Mouse (Mus musculus) hindbrain, postnatal 0 days (tissue): ENCODE measurements around the gene Gm7138. TPM values are rescaled to one million over a fixed set of nuclear protein-coding genes. Genes with fewer than 3 reads are reported as not detected.
"Not testable (repeated sequence)": the region's sequence is repeated elsewhere in the genome, so short reads cannot be mapped to it uniquely, and the experiment has no call there.

Experiments used
- ATAC-seq: fragments of 200-750 bp; cut with Nextera tagmentation; 2 replicates; pipeline ENCODE4 v1.8.0; 2017; ENCODE audit warnings: mild to moderate bottlenecking, moderate TSS enrichment, moderate library complexity
- DNase-seq: peaks from one replicate; pipeline ENCODE4 v3.0.0-alpha.2; 2015; ENCODE audit warnings: low spot score
- H3K27ac ChIP-seq: fragments of 300-500 bp; sonication (generic); 2 replicates; pipeline ENCODE4 v1.5.1; 2014; ENCODE audit warnings: mild to moderate bottlenecking
- H3K27me3 ChIP-seq: fragments of 300-500 bp; sonication (generic); 2 replicates; pipeline ENCODE4 v1.6.1; 2014; ENCODE audit warnings: low read length, mixed read lengths; ENCODE audit not compliant: insufficient read depth
- H3K36me3 ChIP-seq: fragments of 300-500 bp; sonication (generic); 2 replicates; pipeline ENCODE4 v1.6.1; 2014; ENCODE audit warnings: low read length, mixed read lengths; ENCODE audit not compliant: insufficient read depth
- H3K4me1 ChIP-seq: fragments of 300-500 bp; sonication (generic); 2 replicates; pipeline ENCODE4 v1.6.1; 2014; ENCODE audit warnings: antibody characterized with exemption, low read length, mixed read lengths; ENCODE audit not compliant: insufficient read depth
- H3K4me2 ChIP-seq: fragments of 300-500 bp; sonication (generic); 2 replicates; pipeline ENCODE4 v1.6.1; 2014; ENCODE audit warnings: low read depth, mild to moderate bottlenecking, low read length, moderate library complexity, mixed read lengths
- H3K4me3 ChIP-seq: fragments of 300-500 bp; sonication (generic); 2 replicates; pipeline ENCODE4 v1.5.1; 2014; ENCODE audit warnings: low read length
- H3K9ac ChIP-seq: fragments of 300-500 bp; sonication (generic); replicated peaks from 2 replicates; pipeline ENCODE4 v1.6.1; 2014; ENCODE audit warnings: mild to moderate bottlenecking, low read length, moderate library complexity, mixed read lengths
- H3K9me3 ChIP-seq: fragments of 300-500 bp; sonication (generic); 2 replicates; pipeline ENCODE4 v1.6.1; 2016; ENCODE audit warnings: low read length, mixed read lengths
- CTCF ChIP-seq: IDR thresholded peaks from 2 replicates; pipeline ENCODE4 v1.5.1; 2016; ENCODE audit warnings: antibody characterized with exemption, control low read depth, low read depth
- WGBS: fragments of 180-500 bp; shearing (Covaris S2); extraction: QIAGEN DNeasy Blood & Tissue Kit; methylation state at CpG from one replicate; pipeline ENCODE4 v1.1.7; 2014; 5-methylcytosine and 5-hydroxymethylcytosine counted together
- polyA plus RNA-seq: library from polyadenylated mRNA; unstranded; fragments of >200 nt; fragmentation: Nextera tagmentation; extraction: Ambion mirVana; gene quantifications from 2 replicates; pipeline ENCODE4 v1.2.1, GENCODE M21; 2015
- total RNA-seq: library from RNA; depleted of rRNA; stranded (reverse); fragments of >200 nt; gene quantifications from 2 replicates; pipeline ENCODE4 v1.2.3, GENCODE M21; 2014

Gene Gm7138
- total and polyA plus RNA-seq, 2 experiments from 2014 or later, result not detected

- H3K4me1 ChIP-seq, DNase-seq, ATAC-seq, H3K27ac ChIP-seq, H3K4me3 ChIP-seq, H3K4me2 ChIP-seq, H3K9ac ChIP-seq, H3K9me3 ChIP-seq, H3K27me3 ChIP-seq, H3K36me3 ChIP-seq: not testable (repeated sequence)
- WGBS, result no CpG with 5 or more reads among the region's 1 CpGs
Measured at GRCm38 (mm10) chr10:77771225-77771624, 5.5 kb downstream of the Gm7138 start, which contains the start of gene Gm3238. TSS of gene Gm3238 (minus strand) at chr10:77771325.

DNA sequence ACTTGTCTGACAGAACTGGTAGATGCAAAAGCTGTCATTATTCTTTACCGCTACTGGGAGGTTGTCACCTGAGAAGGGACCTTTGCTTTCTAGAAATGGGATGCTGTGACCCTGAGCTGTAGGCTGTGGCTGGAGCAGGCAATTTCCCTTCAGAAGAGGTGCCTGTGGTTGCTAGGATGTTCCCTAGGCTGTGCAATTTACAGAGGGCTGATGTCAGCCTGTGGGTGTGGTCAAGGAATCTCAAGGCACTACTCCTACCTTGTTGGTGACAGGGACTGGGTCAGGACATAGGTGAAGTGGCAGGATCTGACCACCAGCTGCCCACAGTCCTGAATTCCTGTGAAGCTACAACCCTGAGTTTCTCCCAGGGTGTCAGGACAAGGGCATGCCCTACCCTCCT, 7.0 kb downstream of the Gm7138 start:
- Histone ChIP-seq H3K36me3 (no peaks in the 10 kb centered on the region), H3K27me3 (no peaks in the 10 kb centered on the region), H3K9ac (no peak overlapping the region), H3K4me1 (no peaks in the 10 kb centered on the region), H3K4me2 (no peak overlapping the region), H3K9me3 (no peaks in the 10 kb centered on the region), H3K4me3 (no peak overlapping the region), H3K27ac (no peak overlapping the region)
- TF ChIP-seq CTCF, result no peak
- no peak for DNase-seq
- no peak for ATAC-seq
- 85% methylated on average over 1 of the region's 1 CpGs for WGBS

- ATAC-seq, H3K4me1 ChIP-seq, H3K4me2 ChIP-seq, H3K9ac ChIP-seq, H3K27ac ChIP-seq, H3K9me3 ChIP-seq, DNase-seq, H3K36me3 ChIP-seq, H3K27me3 ChIP-seq, H3K4me3 ChIP-seq: not testable (repeated sequence)
- WGBS, result no CpG with 5 or more reads among the region's 1 CpGs
Measured at GRCm38 (mm10) chr10:77759582-77759981, 17.2 kb downstream of the Gm7138 start, which contains the start of gene Gm3233. TSS of gene Gm3233 (minus strand) at chr10:77759682.

DNA sequence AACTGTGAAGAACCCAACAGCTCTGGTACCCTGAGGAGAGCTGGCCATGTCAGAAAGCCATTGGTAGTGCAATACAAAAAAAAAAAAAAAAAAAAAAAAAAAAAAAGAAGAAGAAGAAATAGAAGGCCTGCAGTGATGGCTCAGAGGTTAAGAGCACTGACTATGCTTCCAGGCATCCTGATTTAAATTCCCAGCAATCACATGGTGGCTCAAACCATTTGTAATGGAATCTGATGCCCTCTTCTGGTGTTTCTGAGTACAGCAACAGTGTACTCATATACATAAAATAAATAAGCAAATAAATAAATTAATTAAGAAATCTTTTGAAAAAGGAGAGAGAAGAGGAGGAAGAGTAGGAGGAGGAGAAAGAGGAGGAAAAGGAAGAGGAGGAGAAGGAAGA, 23.3 kb downstream of the Gm7138 start:
- no peak for DNase-seq
- H3K36me3 ChIP-seq, result no peaks in the 10 kb centered on the region
- H3K4me3 ChIP-seq, result no peak overlapping the region
- TF ChIP-seq CTCF, result no peak
- no peak overlapping the region for H3K27ac ChIP-seq
- ATAC-seq, result no peak
- no peaks in the 10 kb centered on the region for H3K4me1 ChIP-seq
- H3K9me3 ChIP-seq, result no peaks in the 10 kb centered on the region
- H3K9ac ChIP-seq, result no peak overlapping the region
- H3K4me2 ChIP-seq, result no peak overlapping the region
- no peaks in the 10 kb centered on the region for H3K27me3 ChIP-seq

GRCm38 (mm10) chr10:77752312-77752711, 24.4 kb downstream of the Gm7138 start:
- not testable (repeated sequence) for H3K4me1 ChIP-seq, H3K36me3 ChIP-seq, H3K9ac ChIP-seq, H3K9me3 ChIP-seq, ATAC-seq, H3K27me3 ChIP-seq, DNase-seq, H3K4me3 ChIP-seq, H3K27ac ChIP-seq, H3K4me2 ChIP-seq
- WGBS, result 60% methylated on average over 3 of the region's 3 CpGs

DNA sequence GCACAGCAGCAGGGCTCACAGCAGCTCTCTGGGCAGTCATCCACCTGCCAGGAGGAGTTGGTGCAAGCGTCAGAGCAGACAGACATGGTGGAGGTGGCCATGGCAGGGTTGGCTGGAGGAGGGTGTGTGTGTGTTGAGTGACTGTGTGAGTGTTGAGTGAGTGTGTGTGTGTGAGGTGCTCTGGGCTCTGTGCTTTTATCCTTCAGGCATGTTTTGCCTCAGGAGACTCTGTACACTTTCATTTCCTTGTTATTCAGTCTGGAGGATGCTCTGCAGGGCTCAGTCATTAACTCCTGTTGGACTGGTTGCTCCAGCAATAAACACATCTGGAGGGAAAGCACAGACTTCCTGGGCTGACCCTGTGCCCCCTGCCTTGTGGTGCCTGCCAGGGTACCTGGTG, 25.5 kb downstream of the Gm7138 start, which contains the start of gene Gm9736:
Gene Gm9736 (minus strand): TSS at position 101 of the 400 bp plus-strand sequence.
- H3K4me2 ChIP-seq, H3K9me3 ChIP-seq, H3K4me3 ChIP-seq, H3K36me3 ChIP-seq, H3K27me3 ChIP-seq, H3K9ac ChIP-seq, ATAC-seq, H3K27ac ChIP-seq, H3K4me1 ChIP-seq, DNase-seq: not testable (repeated sequence)
- WGBS, result 75% methylated on average over 1 of the region's 1 CpGs

DNA sequence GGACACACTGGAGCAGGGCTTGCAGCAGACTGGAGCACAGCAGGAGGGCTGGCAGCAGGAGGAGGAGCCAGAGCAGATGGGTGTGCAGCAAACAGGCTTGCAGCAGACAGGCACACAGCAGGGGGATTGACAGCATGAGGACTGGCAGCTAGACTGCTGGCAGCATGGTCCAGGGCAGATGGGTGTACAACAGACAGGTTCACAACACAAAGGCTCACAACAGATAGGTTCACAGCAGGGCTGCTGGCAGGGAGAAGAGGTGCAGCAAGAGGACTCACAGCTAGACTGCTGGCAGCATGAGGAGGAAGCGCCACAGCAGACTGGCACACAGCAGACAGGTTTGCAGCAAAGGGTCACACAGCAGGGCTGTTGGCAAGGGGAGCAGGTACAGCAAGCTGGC, 26.1 kb downstream of the Gm7138 start:
- WGBS, result 35% methylated on average over 1 of the region's 1 CpGs
- not testable (repeated sequence) for H3K36me3 ChIP-seq, H3K4me3 ChIP-seq, H3K27me3 ChIP-seq, H3K4me1 ChIP-seq, H3K9me3 ChIP-seq, H3K27ac ChIP-seq, H3K9ac ChIP-seq, ATAC-seq, DNase-seq, H3K4me2 ChIP-seq

DNA sequence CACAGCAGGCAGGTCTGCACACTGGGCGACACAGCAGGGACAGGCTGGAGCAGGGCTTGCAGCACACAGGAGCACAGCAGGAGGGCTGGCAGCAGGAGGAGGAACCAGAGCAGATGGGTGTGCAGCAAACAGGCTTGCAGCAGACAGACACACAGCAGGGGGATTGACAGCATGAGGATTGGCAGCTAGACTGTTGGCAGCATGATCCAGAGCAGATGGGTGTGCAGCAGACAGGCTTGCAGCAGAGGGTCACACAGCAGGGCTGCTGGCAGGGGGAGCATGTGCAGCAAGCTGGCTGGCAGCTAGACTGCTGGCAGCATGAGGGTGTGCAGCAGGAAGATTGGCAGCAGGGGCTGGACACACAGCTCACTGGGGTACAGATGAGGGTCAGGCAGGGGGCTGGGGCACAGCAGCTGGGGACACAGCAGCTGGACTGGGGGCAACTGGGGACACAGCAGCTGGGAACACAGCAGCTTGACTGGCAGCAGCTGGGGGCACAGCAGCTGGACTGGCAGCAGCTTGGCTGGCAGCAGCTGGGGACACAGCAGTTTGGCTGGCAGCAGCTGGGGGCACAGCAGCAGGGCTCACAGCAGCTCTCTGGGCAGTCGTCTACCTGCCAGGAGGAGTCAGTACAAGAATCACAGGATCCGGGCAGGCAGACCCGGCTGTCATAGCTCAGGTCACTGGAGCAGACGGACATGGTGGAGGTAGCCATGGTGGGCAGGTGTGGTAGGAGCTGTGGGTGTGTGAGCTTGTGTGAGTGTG, 34.6 kb downstream of the Gm7138 start, which contains the start of gene Gm18596:
Gene Gm18596 (minus strand): TSS at position 715 of the 765 bp plus-strand sequence.
- 41% methylated on average over 4 of the region's 5 CpGs for WGBS
- not testable (repeated sequence) for ATAC-seq, H3K36me3 ChIP-seq, H3K9me3 ChIP-seq, DNase-seq, H3K4me2 ChIP-seq, H3K27me3 ChIP-seq, H3K4me3 ChIP-seq, H3K9ac ChIP-seq, H3K4me1 ChIP-seq, H3K27ac ChIP-seq
